Mouse (Mus musculus) ES-Bruce4 (cell line): ENCODE data around the gene Pdzd7. TPM values are rescaled to one million over a fixed set of nuclear protein-coding genes. Genes with fewer than 3 reads are reported as not detected.

Source experiments
- H3K27ac ChIP-seq: 2 replicates; pipeline ENCODE4 v1.5.1; 2012; ENCODE audit warnings: low read length, inconsistent platforms; ENCODE audit not compliant: insufficient read depth
- H3K27me3 ChIP-seq: 2 replicates; pipeline ENCODE4 v1.6.1; 2012; ENCODE audit warnings: mild to moderate bottlenecking, low read length, inconsistent platforms; ENCODE audit not compliant: control insufficient read depth, poor library complexity, insufficient read depth, severe bottlenecking
- H3K36me3 ChIP-seq: 2 replicates; pipeline ENCODE4 v1.6.1; 2012; ENCODE audit warnings: inconsistent platforms, mild to moderate bottlenecking, low read length, moderate library complexity; ENCODE audit not compliant: control insufficient read depth, poor library complexity, insufficient read depth, severe bottlenecking
- H3K4me1 ChIP-seq: one replicate; pipeline ENCODE4 v1.8.1; 2011; ENCODE audit warnings: low read length; ENCODE audit not compliant: control insufficient read depth, insufficient read depth
- H3K4me3 ChIP-seq: 2 replicates; pipeline ENCODE4 v1.5.1; 2011; ENCODE audit warnings: low read depth, mild to moderate bottlenecking, low read length
- H3K9ac ChIP-seq: 2 replicates; pipeline ENCODE4 v1.6.1; 2012; ENCODE audit warnings: low read depth, mild to moderate bottlenecking, inconsistent platforms; ENCODE audit not compliant: poor library complexity, severe bottlenecking
- H3K9me3 ChIP-seq: replicated peaks from 2 replicates; pipeline ENCODE4 v1.6.1; 2012; ENCODE audit warnings: mild to moderate bottlenecking, low read length, inconsistent platforms; ENCODE audit not compliant: control insufficient read depth, poor library complexity, insufficient read depth, severe bottlenecking
- CTCF ChIP-seq: IDR thresholded peaks from one replicate; pipeline ENCODE4 v1.8.1; 2011; ENCODE audit warnings: low read depth, low read length
- EP300 ChIP-seq: IDR thresholded peaks from 2 replicates; pipeline ENCODE4 v1.6.1; 2011; ENCODE audit warnings: low read depth, low read length; ENCODE audit not compliant: insufficient read depth
- POLR2A ChIP-seq: IDR thresholded peaks from one replicate; pipeline ENCODE4 v1.8.1; 2011; ENCODE audit warnings: low read length; ENCODE audit not compliant: insufficient read depth
- polyA plus RNA-seq: library from polyadenylated mRNA; stranded (reverse); fragments of >200 nt; gene quantifications from 2 replicates; pipeline ENCODE4 v1.2.4, GENCODE M21; 2011; ENCODE audit warnings: low read depth; ENCODE audit not compliant: missing spikeins, insufficient read depth, insufficient read length

The Pdzd7 gene
- polyA plus RNA-seq, 1 experiment, result 1.3 TPM

DNA sequence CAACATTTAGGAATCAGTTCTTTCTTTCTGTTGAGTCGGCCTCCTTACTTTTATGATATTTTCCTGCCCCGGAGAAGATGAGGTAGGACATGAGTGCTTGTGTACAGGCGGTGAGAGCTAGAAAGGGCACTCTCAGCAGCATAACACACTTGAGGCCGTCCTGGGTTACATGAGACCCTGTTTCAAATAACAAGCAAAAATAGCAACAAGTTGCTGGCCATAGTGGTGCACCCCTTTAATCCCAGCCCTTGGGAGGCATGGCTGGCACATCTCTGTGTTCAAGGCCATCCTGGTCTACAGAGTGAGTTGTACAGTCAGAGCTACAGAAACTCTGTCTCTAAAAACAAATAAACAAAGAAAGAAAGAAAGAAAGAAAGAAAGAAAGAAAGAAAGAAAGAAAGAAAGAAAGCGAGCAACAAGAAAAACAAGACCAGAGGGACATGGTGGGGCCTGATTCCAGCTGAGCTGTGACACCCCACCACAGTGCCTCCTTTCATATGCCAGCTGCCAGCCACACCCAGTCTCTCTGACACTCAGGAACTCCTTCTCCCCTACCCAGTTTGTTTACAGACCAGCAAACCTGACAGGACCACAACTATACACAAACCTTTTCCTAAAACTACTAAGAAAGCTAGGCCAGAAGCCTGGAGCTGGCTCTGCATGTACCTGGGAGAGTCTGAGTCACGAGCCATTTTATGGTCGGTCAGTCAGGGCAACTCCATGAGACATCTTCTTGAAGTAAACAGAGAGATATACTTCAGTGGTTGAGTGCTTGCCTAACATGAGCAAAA, 11.6 kb upstream of the Pdzd7 start:
- no peak for TF ChIP-seq CTCF
- no peak for TF ChIP-seq EP300
- TF ChIP-seq POLR2A, result no peak
- H3K9me3 ChIP-seq, result no peaks in the 10 kb centered on the region
- H3K36me3 ChIP-seq, result no peaks in the 10 kb centered on the region
- H3K4me3 ChIP-seq, result no peak overlapping the region
- peak overlapping the region; percentile 87; the same call in 1 of the 2 replicates for H3K9ac ChIP-seq
- H3K27me3 ChIP-seq, result no peaks in the 10 kb centered on the region
- H3K4me1 ChIP-seq, result peaks cover 3% of the 10 kb centered on the region
- H3K27ac ChIP-seq, result peak overlapping the region; percentile 70; the same call in 1 of the 2 replicates

DNA sequence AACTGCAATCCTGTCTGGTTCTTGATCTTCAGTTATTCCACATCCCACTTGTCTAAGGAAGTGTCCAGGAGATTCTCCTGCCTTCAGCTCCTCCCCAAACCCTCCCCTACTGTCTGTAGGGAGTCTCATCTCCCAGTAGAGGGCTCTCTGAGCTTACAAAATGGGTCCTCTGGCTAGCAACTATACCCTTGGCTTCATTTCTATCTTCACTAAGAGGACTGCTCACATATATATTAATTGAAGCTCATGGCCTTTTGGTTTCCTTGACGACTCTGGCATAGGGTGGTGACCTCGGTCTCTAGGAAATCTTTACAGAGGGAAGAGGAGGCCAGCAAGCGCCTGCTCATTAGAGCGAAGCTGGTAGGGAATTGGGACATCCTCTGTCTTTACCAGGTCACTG, 10.8 kb upstream of the Pdzd7 start:
- Histone ChIP-seq H3K27me3 (no peaks in the 10 kb centered on the region), H3K27ac (no peak overlapping the region), H3K36me3 (no peaks in the 10 kb centered on the region), H3K4me1 (peaks cover 3% of the 10 kb centered on the region), H3K9ac (no peak overlapping the region), H3K9me3 (no peaks in the 10 kb centered on the region), H3K4me3 (no peak overlapping the region)
- TF ChIP-seq EP300, result no peak
- peak; percentile 38 for TF ChIP-seq CTCF

DNA sequence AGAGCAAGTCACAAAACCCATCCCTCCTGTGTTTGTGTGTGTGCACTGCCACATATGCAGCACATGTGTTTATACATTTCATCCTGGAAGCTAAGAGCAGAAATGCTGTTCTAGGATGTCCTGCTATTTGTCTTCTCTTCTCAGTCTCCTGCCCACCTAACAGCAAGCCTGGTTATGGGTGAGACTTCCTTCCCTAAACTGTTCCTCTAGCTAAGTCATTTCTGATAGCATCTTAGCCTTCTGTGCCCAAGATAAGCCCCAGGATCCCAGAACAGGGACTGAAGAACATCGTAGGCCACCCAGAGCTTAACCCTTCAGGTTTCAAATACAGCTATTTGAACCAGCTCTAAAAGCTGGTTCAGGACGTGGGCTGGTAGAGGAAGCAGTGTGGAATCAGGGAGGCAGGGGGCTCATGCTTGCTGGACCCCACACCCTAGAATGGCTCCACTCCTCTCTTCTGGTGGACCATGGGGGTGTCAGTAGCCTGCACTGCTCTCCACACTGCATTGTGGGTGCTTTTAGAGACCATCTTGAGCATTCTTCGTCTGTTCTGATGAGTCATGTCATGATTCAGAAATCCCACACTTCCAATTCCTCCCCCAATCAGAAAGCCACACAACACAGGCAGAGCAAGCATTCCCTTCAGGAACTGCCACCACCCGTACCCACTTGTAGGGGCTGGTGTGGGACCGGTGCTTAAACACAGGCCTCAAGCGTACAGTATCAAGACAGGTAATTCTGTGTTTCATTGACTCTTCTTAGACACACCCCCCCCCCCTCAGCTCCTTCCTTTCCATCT, 9.6 kb upstream of the Pdzd7 start:
- H3K4me3 ChIP-seq, result no peak overlapping the region
- H3K9me3 ChIP-seq, result no peaks in the 10 kb centered on the region
- no peaks in the 10 kb centered on the region for H3K27me3 ChIP-seq
- no peak overlapping the region for H3K27ac ChIP-seq
- TF ChIP-seq POLR2A (no peak), CTCF (no peak), EP300 (no peak)
- H3K9ac ChIP-seq, result no peak overlapping the region
- peaks cover 3% of the 10 kb centered on the region for H3K4me1 ChIP-seq
- H3K36me3 ChIP-seq, result no peaks in the 10 kb centered on the region

DNA sequence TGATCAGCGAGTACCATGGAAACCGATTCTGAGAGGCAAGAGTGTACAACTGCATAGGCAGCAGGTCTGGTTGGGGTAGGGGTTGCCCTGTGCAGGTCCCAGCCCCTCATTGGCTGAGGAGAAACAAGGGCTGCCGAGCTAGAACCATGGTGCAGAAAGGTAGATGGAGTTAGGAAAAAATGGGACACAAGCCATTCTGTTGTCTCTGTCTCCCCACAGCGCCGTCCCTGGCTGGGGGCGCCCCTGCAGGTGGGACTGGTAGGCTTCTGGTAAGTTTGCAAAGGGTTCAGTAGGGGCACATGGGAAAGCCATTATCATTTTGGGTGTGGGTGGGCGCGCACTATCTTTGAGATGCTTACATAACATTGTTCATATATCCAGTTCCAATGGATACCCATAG, 7.9 kb upstream of the Pdzd7 start:
- Histone ChIP-seq H3K4me3 (no peak overlapping the region), H3K4me1 (peaks cover 4% of the 10 kb centered on the region), H3K27ac (no peak overlapping the region), H3K9me3 (no peaks in the 10 kb centered on the region), H3K9ac (no peak overlapping the region), H3K36me3 (no peaks in the 10 kb centered on the region), H3K27me3 (no peaks in the 10 kb centered on the region)
- TF ChIP-seq EP300 (no peak), CTCF (no peak), POLR2A (no peak)

DNA sequence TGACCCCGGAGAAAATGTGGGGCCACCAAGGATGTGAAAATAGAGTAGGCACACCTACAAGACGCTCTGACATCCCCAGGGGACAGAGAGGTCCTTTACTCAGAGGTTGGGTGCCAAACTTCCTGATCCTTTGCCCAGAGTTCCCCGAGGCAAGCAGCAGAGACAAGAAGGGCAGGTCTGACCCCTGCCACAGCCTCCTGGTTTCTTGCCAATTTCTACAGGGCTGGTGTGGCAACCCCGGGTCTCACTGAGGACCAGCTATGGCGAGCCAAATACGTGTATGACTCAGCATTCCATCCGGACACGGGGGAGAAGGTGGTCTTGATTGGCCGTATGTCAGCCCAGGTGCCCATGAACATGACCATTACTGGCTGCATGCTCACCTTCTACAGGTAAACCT, 4.0 kb upstream of the Pdzd7 start:
- H3K36me3 ChIP-seq, result no peaks in the 10 kb centered on the region
- no peaks in the 10 kb centered on the region for H3K9me3 ChIP-seq
- no peaks in the 10 kb centered on the region for H3K27me3 ChIP-seq
- no peak overlapping the region for H3K9ac ChIP-seq
- H3K27ac ChIP-seq, result no peak overlapping the region
- TF ChIP-seq EP300 (no peak), POLR2A (no peak), CTCF (no peak)
- peaks cover 3% of the 10 kb centered on the region for H3K4me1 ChIP-seq
- H3K4me3 ChIP-seq, result no peak overlapping the region
